Mouse (Mus musculus) duodenum, adult 2 months (tissue): ENCODE data around the gene Slc17a5. TPM values are rescaled to one million over a fixed set of nuclear protein-coding genes. Genes with fewer than 3 reads are reported as not detected.

Source experiments
- polyA plus RNA-seq: library from polyadenylated mRNA; depleted of rRNA; stranded (reverse); fragments of >200 nt; gene quantifications from 2 replicates; pipeline ENCODE4 v1.2.3, GENCODE M21; 2012; ENCODE audit warnings: low replicate concordance; rRNA removed

Slc17a5 gene
- 4.7 and 5.2 TPM in 2 replicates for polyA plus RNA-seq

GRCm38 (mm10) chr9:78587914-78588313 is at the start of gene Slc17a5:
Slc17a5 (minus strand) TSS chr9:78588041.

DNA sequence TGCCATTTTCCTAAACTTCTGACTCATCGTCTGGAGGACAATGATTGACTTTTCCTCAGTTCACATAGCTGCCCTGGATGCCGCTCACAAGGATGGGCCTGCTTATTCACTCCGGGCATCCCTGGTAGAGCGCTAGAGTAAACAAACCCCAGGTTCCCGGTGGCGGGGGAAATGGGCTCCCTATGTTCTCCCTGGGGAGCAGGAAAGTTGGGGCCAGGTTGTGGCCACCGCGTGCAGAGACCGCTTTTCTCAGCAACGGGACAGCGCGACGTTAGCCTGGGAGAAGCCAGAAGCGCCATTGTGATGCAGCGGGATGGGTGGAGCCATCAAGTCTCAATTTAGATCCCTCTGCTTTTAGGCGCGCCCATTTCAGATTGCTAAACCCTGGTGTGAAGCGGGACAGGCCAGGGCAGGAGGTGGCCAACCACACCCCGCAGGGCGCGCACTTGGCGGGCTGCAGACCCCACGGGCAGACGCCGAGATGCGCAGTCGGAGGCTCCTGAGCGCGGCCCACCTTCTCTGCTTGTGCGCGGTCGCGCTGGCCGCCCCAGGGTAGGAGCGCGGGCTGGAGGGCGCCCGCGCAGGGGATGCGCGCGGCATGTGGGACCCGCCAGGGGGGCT is 27.7 kb upstream of the Slc17a5 start, which contains the start of gene Cd109:
TSS of gene Cd109 (plus strand) at position 146 of the 621 bp plus-strand sequence.

DNA sequence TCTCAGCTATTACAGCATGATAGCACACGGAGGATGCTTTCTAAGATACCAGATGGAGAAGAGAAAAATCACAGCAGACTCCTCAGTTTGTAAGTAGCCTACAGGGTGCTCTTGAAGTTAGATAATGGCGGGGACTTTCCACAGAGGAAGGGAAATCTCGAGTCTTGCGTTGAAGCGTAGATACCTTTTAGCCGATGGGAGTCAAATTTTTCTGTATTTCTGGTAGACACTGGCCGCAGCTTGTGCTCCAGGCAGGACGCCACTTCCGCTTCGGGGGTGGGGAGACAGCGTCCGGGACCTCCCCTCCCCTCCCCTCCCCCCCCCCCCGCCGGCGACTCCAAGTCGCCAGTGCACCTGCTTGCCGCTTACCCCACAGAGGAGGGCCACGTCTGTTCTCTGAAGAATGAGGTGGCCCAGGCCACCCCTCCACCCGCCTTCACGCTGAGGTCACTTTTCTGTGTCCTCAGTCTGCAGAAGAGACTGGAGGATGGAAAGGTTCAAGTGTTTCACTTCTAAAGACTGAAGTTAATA is 98.9 kb downstream of the Slc17a5 start, which contains the start of gene Eef1a1:
TSS of gene Eef1a1 (minus strand) at position 262 of the 531 bp plus-strand sequence.

Other genes starting within 250 kb of the Slc17a5 start
- gene Gsta2, start 232.3 kb downstream of the Slc17a5 start, polyA plus RNA-seq, result 0.57 and 0.98 TPM in 2 replicates
- not detected in 2 replicates for gene Dppa5a, start 219.9 kb downstream of the Slc17a5 start, polyA plus RNA-seq
- not detected in 2 replicates for gene Ooep, start 209.3 kb downstream of the Slc17a5 start, polyA plus RNA-seq
- 0.06 TPM in 1 of 2 replicates, not detected in the other for gene Ddx43, start 192.3 kb downstream of the Slc17a5 start, polyA plus RNA-seq
- gene Cgas, start 144.8 kb downstream of the Slc17a5 start, polyA plus RNA-seq, result 0.31 and 0.82 TPM in 2 replicates
- gene Mto1, start 139.8 kb downstream of the Slc17a5 start, polyA plus RNA-seq, result 6.1 and 22.4 TPM in 2 replicates
- gene Gm17324, start 139.3 kb downstream of the Slc17a5 start, polyA plus RNA-seq, result 0.32 TPM in 1 of 2 replicates, not detected in the other
- gene Eef1a1, start 98.9 kb downstream of the Slc17a5 start, polyA plus RNA-seq, result 612 and 875 TPM in 2 replicates
- 0.20 and 0.77 TPM in 2 replicates for gene Cd109, start 27.5 kb upstream of the Slc17a5 start, polyA plus RNA-seq